Mouse (Mus musculus): ENCODE data around the gene Akap11.

Gene Akap11

DNA sequence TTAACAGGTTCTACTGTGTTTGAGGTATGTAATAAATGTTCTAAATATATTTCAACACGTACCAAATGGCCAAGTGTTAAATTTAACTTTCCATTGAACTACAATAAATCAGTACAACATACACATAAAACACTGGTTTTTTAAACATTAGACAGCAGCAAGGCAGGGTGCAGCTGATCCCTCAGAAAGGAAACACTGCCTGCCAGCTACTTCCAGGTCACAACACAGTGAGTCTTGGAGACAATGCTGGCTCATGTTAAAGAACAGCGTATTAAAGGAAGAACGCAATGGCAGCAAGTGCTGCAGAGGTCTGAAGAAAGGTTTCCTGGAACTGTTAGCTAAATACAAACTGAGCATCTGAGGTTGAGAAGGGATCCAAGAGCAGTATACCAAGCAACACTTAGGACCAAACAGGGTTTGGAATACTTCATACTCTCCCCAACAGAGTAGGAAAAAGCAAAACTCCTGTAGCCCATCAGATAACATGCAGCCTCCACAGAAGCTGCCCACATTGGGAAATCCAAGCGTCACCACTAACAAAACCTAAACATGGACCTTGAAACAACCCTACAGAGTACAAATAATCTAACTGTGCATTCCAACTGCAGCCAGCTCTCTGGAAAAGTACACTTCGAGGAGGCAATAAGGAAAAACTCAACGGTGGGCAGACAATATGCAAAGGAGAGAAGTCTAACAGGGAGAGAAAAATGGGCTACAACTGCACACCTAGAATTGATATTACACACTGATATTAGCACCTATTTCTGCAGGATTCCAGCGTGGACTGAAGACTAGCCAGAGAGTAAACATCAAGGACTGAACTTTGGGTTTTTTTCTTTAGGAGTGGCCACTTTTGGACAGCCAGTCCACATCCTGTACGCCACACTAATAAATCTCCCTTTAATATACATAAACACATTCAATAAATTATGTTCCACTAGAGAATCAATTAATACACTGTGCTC, 7.9 kb downstream of the Akap11 start:
- no peak for DNase-seq (ENCODE audit: low read depth, low spot score)

- no peak for DNase-seq (ENCODE audit: low read depth, low spot score)
Measured at GRCm38 (mm10) chr14:78526907-78527306, 9.7 kb downstream of the Akap11 start.

GRCm38 (mm10) chr14:78526475-78526874, 10.1 kb downstream of the Akap11 start:
- no peak for DNase-seq (ENCODE audit: low read depth, low spot score)

- no peak for DNase-seq (ENCODE audit: low read depth, low spot score)
Measured at GRCm38 (mm10) chr14:78525611-78526457, 10.8 kb downstream of the Akap11 start.

- DNase-seq (ENCODE audit: low read depth, low spot score) = no peak
Measured at GRCm38 (mm10) chr14:78525059-78525458, 11.5 kb downstream of the Akap11 start.

- no peak for DNase-seq (ENCODE audit: low read depth, low spot score)
Measured at GRCm38 (mm10) chr14:78510713-78511112, 25.9 kb downstream of the Akap11 start.

DNA sequence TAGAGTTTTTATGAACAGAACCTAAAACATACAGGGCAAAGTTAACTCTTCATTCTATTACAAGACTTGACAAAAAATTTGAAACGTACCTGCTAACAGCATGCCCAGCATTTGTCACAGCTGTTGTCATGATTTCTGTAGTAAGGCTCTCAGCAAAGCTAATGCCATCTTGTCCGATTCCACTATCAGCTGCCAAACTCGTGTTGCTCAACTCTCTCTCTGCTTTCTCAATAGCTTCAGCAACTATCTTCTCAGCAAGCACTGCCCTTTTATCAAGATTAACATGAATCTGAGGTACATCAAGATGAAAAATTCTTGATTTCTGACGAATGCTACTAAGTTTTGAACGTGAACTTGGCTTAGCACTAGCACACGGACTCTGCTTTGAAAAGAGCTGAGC, 26.8 kb downstream of the Akap11 start:
- no peak for DNase-seq (ENCODE audit: low read depth, low spot score)

- DNase-seq (ENCODE audit: low read depth, low spot score) = no peak
Measured at GRCm38 (mm10) chr14:78500578-78500977, 36.0 kb downstream of the Akap11 start.

GRCm38 (mm10) chr14:78496691-78497090, 39.9 kb downstream of the Akap11 start:
- no peak for DNase-seq (ENCODE audit: low read depth, low spot score)

GRCm38 (mm10) chr14:78495241-78495640, 41.4 kb downstream of the Akap11 start:
- DNase-seq (ENCODE audit: low read depth, low spot score) = no peak

- no peak for DNase-seq (ENCODE audit: low read depth, low spot score)
Measured at GRCm38 (mm10) chr14:78492602-78493001, 44.0 kb downstream of the Akap11 start.

DNA sequence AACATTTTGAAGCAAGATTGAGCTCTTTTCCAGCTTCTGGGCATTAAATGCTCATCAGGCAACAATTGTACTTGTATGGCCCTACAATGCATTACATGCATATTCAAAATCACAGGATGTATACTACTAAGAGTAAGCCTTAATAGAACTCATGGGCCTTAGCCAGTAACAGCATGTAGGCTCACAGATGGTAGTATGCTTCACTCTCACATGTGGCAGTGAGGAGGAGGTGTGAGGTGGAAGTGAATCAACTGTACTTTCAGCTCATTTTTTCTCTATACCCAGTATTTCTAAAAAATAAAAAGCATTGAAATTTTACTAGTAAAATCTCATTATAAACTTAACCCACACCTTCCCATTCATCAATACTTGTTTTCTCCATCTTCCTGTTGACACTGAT, 45.2 kb downstream of the Akap11 start:
- no peak for DNase-seq (ENCODE audit: low read depth, low spot score)

DNA sequence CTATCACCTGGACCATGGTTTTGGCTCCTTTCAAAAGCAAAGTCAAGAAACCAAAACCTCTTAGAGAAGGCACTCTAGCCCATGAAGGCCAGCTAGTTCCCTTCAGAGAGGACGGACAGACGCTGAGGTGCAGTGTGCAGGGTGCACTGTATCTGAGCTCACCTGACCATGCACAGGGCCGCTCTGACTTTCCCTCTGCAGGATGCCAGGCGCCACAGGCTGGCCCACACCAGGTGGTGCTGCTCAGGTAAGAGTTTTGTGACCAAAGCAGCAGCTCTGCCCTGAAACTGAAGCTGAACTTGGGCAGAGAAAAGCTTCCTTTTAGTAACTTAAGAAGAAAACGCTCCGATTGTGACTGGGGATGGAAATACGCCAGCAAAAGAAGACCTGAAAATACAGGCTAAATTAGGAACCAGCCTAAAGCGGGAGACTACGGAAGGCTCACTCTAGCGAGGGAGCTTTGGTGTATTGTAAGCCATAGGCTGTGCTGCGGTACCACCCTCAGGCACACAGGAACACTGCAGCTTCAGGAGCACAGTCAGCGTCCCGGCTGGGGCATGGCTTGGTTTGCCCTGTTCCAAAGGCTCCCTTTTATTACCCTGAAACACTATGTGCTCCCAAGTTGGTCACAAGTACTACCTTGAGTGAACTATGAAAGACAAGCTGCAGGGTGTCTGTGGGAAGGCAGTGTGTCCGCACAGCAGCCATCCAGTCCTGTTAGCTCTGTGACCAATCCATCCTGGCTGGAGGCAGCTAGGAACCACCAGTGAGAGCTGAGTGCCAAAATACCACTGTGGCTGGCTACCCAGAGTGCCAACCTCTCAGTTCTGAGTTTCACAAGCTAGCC, 54.0 kb downstream of the Akap11 start:
- peak; percentile 55 for DNase-seq (ENCODE audit: low read depth, low spot score)

GRCm38 (mm10) chr14:78474058-78474457, 62.5 kb downstream of the Akap11 start:
- DNase-seq (ENCODE audit: low read depth, low spot score) = no peak

GRCm38 (mm10) chr14:78470714-78471113, 65.9 kb downstream of the Akap11 start:
- no peak for DNase-seq (ENCODE audit: low read depth, low spot score)

GRCm38 (mm10) chr14:78468991-78469390, 67.6 kb downstream of the Akap11 start:
- DNase-seq (ENCODE audit: low read depth, low spot score) = no peak

DNA sequence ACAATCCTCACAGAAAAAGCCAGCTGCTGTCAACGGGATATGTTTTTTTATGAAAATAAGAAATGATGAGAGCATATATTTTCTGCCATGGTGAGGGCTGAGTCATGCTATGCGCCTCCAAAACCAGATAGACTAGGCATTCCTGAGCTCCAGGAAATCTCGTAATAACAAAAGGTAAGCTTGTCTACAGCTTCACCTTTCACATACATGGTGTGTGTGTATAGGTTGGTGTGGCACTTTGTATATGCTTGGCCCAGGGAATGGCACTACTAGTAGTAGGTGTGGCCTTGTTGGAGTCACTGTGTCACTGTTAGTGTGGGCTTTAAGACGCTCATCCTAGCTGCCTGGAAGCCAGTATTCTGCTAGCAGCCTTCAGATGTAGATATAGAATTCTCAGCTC, 68.6 kb downstream of the Akap11 start:
- no peak for DNase-seq (ENCODE audit: low read depth, low spot score)

GRCm38 (mm10) chr14:78464353-78464752, 72.3 kb downstream of the Akap11 start:
- no peak for DNase-seq (ENCODE audit: low read depth, low spot score)

- DNase-seq (ENCODE audit: low read depth, low spot score) = no peak
Measured at GRCm38 (mm10) chr14:78459121-78459520, 77.5 kb downstream of the Akap11 start.

DNA sequence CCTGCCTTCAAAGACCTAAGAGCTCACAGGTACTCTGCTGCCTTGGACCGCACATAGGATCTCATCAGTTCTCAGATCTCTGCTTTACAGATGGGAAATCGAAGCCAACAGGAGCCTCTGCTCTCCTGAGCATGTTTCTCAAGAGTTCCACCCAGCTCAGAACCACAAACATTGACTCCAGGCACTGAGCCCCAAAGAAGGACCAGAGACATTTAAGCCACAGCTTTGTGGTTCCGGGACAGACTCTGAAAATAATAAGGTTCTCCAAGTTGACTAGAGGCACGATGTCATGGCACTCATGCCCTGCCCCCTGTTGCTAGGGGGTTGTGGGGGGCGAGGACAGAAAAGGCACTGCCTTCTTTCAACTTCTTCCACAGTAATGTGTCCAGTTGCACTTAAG, 77.9 kb downstream of the Akap11 start:
- DNase-seq (ENCODE audit: low read depth, low spot score) = no peak

DNA sequence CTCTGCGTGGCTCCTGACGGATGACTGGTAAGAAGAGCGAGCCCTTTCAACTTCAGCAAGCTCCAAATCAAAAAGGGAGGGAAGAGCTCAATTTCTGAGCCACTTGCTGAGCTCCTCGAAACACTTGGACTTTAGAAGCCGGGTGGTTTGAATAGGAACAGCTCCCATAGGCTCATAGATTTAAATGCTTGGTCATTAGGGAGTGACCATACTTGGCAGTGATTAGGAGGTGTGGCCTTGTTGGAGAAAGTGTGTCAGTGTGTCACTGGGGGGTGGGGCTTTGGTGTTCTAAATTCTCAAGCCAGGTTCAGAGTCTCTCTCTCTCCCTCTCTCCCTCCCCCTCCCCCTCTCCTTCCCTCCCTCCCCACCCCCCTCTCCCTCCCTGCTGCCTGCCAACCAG, 81.6 kb downstream of the Akap11 start:
- DNase-seq (ENCODE audit: low read depth, low spot score) = no peak

Measured in brain, embryonic 18.5 days (tissue).